Mouse (Mus musculus): Measurements from ENCODE around the gene Dbndd2.

DNA sequence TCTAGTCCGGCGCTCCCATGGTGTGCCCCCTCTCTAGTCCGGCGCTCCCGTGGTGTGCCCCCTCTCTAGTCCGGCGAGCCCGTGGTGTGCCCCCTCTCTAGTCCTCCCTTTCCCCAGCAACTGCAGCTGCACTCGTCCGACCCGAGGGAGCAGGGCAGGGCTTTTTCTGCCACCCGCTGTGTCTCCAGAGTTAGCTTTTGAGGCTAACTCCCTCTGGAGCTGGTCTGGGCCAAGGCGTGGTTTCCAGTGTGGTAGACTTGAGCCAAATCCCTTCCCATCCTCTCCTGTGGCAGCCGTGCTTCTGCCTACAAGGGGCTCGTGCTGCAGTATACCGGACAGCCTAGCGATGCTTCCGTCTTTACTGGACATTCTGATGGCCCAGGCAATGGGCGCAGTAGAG lies 21.9 kb downstream of the Dbndd2 start:
- no peak for TF ChIP-seq POLR2A (IDR thresholded peaks at IDR 0.05; ENCODE audit: control insufficient read depth, extremely low read depth, insufficient read depth, low read length, poor library complexity)
- TF ChIP-seq CTCF (IDR thresholded peaks at IDR 0.05; ENCODE audit: borderline replicate concordance, control insufficient read depth, extremely low read depth, insufficient read depth, low read length, poor library complexity), result no peak

All from thymus, adult 2 months (tissue).